Mouse (Mus musculus): ENCODE results near the gene Slc11a2. TPM values are rescaled to one million over a fixed set of nuclear protein-coding genes. Genes with fewer than 3 reads are reported as not detected.
"Not testable (repeated sequence)": the region's sequence is repeated elsewhere in the genome, so short reads cannot be mapped to it uniquely, and the experiment has no call there.

Gene Slc11a2
- polyA plus RNA-seq, 1 experiment: 50.6 TPM

DNA sequence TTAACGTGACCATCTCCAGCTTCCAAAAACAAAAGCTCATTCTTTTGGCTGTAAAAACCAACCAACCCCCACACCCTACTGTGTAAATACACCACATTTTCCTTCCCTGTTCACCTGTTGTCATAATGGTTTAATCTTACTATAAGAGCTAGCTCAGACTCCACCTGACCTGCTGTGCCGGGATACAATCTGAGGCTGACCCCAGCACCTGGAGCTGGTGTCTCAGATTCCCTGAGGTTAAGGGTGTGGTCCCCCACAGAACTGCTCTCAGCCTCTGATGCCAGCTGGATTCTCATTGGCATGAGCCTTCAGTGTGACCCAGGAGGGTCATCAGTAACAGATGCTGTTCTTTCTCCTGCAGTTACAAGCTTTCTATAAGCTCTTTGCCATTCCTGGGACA is 44.8 kb downstream of the Slc11a2 start:
- H3K4me3 ChIP-seq (replicated peaks; ENCODE audit: insufficient read depth, low read depth, low read length): no peak overlapping the region
- H3K4me1 ChIP-seq (ENCODE audit: control insufficient read depth, insufficient read depth, low read length): no peaks in the 10 kb centered on the region; the same call in 1 of the 2 replicates
- H3K27ac ChIP-seq (ENCODE audit: insufficient read depth, low read length): no peak overlapping the region
- 44% methylated on average over 2 of the region's 2 CpGs for WGBS
- DNase-seq: no peak
- H3K27me3 ChIP-seq (ENCODE audit: control insufficient read depth, insufficient read depth, low read length): no peaks in the 10 kb centered on the region
- TF ChIP-seq POLR2A (IDR thresholded peaks at IDR 0.05; ENCODE audit: borderline replicate concordance, insufficient read depth, low read length): no peak
- no peak for TF ChIP-seq CTCF (IDR thresholded peaks at IDR 0.05; ENCODE audit: borderline replicate concordance, insufficient read depth, low read depth, low read length)

DNA sequence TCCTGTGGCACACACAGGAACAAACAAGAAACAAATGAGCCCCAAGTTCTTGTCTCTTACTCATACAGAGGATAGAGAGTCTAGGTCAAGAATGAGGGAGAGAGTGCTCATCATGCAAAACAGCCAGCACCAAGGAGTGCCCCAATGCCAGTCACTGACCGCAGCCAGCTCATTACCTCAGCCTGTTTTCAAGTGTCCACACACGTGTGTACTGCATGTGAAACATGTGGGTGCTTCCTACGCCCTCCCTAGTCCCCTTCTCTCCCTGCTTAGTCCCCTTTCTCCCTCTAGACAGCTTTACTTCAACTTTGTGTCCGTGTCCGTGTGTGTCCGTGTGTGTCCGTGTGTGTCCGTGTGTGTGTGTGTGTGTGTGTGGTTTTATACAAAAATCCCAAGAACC is 45.2 kb downstream of the Slc11a2 start:
- TF ChIP-seq POLR2A (IDR thresholded peaks at IDR 0.05; ENCODE audit: borderline replicate concordance, insufficient read depth, low read length): no peak
- no peak for TF ChIP-seq CTCF (IDR thresholded peaks at IDR 0.05; ENCODE audit: borderline replicate concordance, insufficient read depth, low read depth, low read length)
- H3K4me1 ChIP-seq (ENCODE audit: control insufficient read depth, insufficient read depth, low read length): no peaks in the 10 kb centered on the region; the same call in 1 of the 2 replicates

DNA sequence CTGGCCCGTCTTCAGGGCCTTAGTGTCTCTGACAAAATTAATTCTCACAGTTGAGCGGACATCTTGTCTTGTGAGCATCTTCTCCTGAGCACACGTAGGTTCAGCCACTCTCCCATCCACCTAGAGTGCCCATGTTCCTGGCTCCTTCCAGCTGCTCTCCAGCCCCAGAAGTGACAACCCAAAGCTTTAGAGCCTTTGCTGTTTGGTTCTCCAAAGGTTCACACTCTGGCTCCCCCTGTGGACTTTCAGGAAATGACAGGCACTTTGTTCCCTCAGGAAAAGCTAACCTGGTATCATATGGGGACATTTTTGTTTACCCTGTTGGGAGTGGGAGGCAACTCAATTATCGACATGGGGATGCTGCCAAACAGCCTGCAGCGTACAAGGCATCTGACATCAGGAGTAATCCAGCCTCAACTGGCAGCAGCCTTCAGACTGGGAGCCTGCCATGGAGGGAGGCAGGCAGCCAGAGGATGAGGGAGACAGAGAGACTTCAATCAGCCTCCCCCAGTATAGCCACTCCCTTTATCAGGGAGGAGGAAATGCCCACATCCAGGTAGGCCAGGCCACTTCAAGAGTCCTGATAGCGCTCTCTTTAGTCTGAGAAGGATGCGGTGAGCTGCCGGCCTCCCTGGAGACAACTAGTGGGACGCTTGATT is 46.9 kb downstream of the Slc11a2 start:
- not testable (repeated sequence) for DNase-seq; H3K4me1 ChIP-seq (ENCODE audit: control insufficient read depth, insufficient read depth, low read length); H3K27ac ChIP-seq (ENCODE audit: insufficient read depth, low read length); H3K4me3 ChIP-seq (replicated peaks; ENCODE audit: insufficient read depth, low read depth, low read length); H3K27me3 ChIP-seq (ENCODE audit: control insufficient read depth, insufficient read depth, low read length)
- WGBS: 25% methylated on average over 4 of the region's 9 CpGs

More for the DNA sequence above, 45.2 kb downstream of the Slc11a2 start:
- 88% methylated on average over 8 of the region's 8 CpGs for WGBS
- H3K27ac ChIP-seq (ENCODE audit: insufficient read depth, low read length): no peak overlapping the region
- no peak for DNase-seq
- H3K4me3 ChIP-seq (replicated peaks; ENCODE audit: insufficient read depth, low read depth, low read length): no peak overlapping the region
- no peaks in the 10 kb centered on the region for H3K27me3 ChIP-seq (ENCODE audit: control insufficient read depth, insufficient read depth, low read length)

DNA sequence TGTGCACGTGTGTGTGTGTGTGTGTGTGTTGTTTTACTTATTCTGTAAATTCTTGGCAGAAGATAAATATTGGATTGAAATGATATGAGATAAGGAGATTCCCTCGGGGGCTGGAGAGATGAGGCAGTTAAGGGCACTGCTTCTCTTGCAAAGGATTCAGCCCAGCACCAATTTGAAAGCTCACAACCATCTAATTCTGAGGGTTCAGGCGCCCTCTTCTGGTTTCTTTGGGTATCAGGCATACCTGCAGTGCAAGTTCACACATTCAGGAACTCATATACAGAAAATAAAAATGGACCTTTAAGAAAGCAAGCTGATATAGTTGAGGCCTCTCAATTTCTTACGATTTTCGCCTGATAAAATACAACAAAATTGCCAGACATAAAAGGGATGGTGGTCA is 49.8 kb downstream of the Slc11a2 start:
- H3K4me1 ChIP-seq (ENCODE audit: control insufficient read depth, insufficient read depth, low read length): no peaks in the 10 kb centered on the region; the same call in 1 of the 2 replicates
- no peaks in the 10 kb centered on the region for H3K27me3 ChIP-seq (ENCODE audit: control insufficient read depth, insufficient read depth, low read length)
- no peak overlapping the region for H3K27ac ChIP-seq (ENCODE audit: insufficient read depth, low read length)
- peak; percentile 54 to 59 for DNase-seq
- WGBS: 40% methylated on average over 5 of the region's 5 CpGs
- no peak for TF ChIP-seq POLR2A (IDR thresholded peaks at IDR 0.05; ENCODE audit: borderline replicate concordance, insufficient read depth, low read length)
- TF ChIP-seq CTCF (IDR thresholded peaks at IDR 0.05; ENCODE audit: borderline replicate concordance, insufficient read depth, low read depth, low read length): peak; percentile 41
- H3K4me3 ChIP-seq (replicated peaks; ENCODE audit: insufficient read depth, low read depth, low read length): no peak overlapping the region

DNA sequence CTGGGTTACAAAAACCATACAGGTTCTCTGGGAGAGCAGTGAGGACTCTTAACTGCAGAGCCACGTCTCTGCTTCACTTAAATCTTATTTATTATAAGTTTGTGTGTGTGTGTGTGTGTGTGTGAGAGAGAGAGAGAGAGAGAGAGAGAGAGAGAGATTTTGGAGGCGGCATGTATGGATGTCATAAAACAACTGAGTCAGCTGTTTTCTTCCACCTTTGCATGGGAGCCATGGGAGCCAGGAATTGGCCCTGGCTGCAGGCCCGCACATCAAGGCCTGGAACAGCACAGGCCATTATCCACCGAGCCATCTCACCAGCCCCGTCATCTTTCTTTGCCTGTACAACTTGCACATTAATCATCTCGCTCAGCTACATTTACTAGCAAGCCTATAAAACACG is 57.8 kb downstream of the Slc11a2 start:
- Histone ChIP-seq H3K4me3 (replicated peaks; ENCODE audit: insufficient read depth, low read depth, low read length) (no peak overlapping the region), H3K27ac (ENCODE audit: insufficient read depth, low read length) (no peak overlapping the region), H3K27me3 (ENCODE audit: control insufficient read depth, insufficient read depth, low read length) (no peaks in the 10 kb centered on the region), H3K4me1 (ENCODE audit: control insufficient read depth, insufficient read depth, low read length) (no peaks in the 10 kb centered on the region)
- DNase-seq: no peak
- WGBS: 81% methylated on average over 7 of the region's 7 CpGs
- TF ChIP-seq CTCF (IDR thresholded peaks at IDR 0.05; ENCODE audit: borderline replicate concordance, insufficient read depth, low read depth, low read length) (no peak), POLR2A (IDR thresholded peaks at IDR 0.05; ENCODE audit: borderline replicate concordance, insufficient read depth, low read length) (no peak)

DNA sequence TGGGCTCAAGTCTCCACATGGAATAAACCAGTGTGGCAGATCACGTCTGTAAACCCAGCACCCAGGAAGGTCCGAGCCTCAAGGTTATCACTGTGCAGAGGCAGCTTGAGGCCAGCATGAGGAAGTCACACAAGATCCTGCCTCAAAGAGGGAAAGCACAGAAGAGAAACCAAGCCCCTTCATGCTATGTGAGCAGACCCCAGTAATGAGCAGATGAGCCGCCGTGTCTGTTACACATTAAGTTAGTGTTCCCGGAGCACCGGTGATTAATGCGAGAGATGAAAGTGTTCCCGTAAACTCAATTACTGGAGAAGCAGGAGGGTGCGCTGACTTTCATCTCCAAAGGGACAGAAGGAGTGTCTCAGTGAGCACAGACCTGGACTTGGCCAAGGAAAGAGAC is 58.9 kb downstream of the Slc11a2 start:
- 69% methylated on average over 9 of the region's 9 CpGs for WGBS
- not testable (repeated sequence) for H3K4me3 ChIP-seq (replicated peaks; ENCODE audit: insufficient read depth, low read depth, low read length); H3K27ac ChIP-seq (ENCODE audit: insufficient read depth, low read length); DNase-seq; H3K27me3 ChIP-seq (ENCODE audit: control insufficient read depth, insufficient read depth, low read length); H3K4me1 ChIP-seq (ENCODE audit: control insufficient read depth, insufficient read depth, low read length)

DNA sequence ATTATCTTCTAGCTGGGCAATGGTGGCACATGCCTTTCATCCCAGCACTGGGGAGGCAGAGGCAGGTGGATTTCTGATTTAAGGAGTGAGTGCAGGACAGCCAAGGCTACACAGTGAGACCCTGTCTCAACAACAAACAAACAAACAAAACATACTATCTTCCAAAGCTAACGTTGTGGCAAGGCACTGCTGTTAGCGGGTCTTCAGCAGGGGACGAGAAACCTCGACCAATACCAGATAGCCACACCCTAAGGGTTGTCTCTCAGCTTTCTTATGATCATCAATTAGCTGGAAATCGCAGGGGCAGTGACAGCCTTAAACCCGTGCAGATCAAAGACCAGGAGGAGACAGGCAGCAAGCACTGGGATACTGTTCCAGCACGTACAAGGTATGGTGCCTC is 60.6 kb downstream of the Slc11a2 start, which contains the start of gene Higd1c:
TSS of gene Higd1c (plus strand) at position 301 of the 400 bp plus-strand sequence.
- no peak for TF ChIP-seq POLR2A (IDR thresholded peaks at IDR 0.05; ENCODE audit: borderline replicate concordance, insufficient read depth, low read length)
- TF ChIP-seq CTCF (IDR thresholded peaks at IDR 0.05; ENCODE audit: borderline replicate concordance, insufficient read depth, low read depth, low read length): no peak
- DNase-seq: no peak
- Histone ChIP-seq H3K27ac (ENCODE audit: insufficient read depth, low read length) (no peak within 1 kb of the TSS), H3K27me3 (ENCODE audit: control insufficient read depth, insufficient read depth, low read length) (no peaks in the 10 kb centered on the region), H3K4me1 (ENCODE audit: control insufficient read depth, insufficient read depth, low read length) (no peaks in the 10 kb centered on the region), H3K4me3 (replicated peaks; ENCODE audit: insufficient read depth, low read depth, low read length) (no peak within 1 kb of the TSS)
- WGBS: 83% methylated on average over 7 of the region's 7 CpGs

DNA sequence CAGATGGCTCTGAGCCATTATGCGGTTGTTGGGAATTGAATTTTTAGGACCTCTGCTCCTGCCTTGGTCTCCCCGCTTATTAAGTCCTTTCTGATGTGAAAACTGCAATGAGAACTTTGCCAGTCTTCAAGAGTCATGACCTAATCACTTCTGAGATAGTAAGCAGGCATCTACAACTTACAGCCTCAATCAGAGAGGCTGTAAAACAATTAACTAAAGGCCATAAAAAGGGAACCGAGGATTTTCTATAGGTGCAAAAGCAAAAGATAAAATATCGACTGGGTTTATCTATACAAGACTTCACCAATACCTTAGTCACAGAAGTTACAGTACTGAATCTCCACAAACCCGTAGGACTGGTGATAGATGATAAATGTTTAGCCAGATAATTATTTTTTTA is 69.0 kb downstream of the Slc11a2 start:
- no peak for TF ChIP-seq POLR2A (IDR thresholded peaks at IDR 0.05; ENCODE audit: borderline replicate concordance, insufficient read depth, low read length)
- no peak for TF ChIP-seq CTCF (IDR thresholded peaks at IDR 0.05; ENCODE audit: borderline replicate concordance, insufficient read depth, low read depth, low read length)
- Histone ChIP-seq H3K27ac (ENCODE audit: insufficient read depth, low read length) (no peak overlapping the region), H3K27me3 (ENCODE audit: control insufficient read depth, insufficient read depth, low read length) (no peaks in the 10 kb centered on the region), H3K4me1 (ENCODE audit: control insufficient read depth, insufficient read depth, low read length) (no peaks in the 10 kb centered on the region), H3K4me3 (replicated peaks; ENCODE audit: insufficient read depth, low read depth, low read length) (no peak overlapping the region)
- no peak for DNase-seq
- WGBS: 89% methylated on average over 5 of the region's 5 CpGs

DNA sequence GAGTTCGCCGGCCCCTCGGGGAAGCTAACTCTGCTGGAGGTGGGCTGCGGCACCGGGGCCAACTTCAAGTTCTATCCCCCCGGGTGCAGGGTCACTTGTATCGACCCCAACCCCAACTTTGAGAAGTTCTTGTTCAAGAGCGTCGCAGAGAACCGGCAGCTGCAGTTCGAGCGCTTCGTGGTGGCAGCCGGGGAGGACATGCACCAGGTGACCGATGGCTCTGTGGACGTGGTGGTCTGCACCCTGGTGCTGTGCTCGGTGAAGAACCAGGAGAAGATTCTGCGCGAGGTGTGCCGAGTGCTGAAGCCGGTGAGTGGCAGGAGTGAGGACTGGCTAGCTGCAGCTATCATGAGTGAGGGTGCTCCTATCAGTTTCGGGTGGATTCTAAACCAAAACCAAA is 71.5 kb downstream of the Slc11a2 start:
- H3K4me3 ChIP-seq (replicated peaks; ENCODE audit: insufficient read depth, low read depth, low read length); H3K27me3 ChIP-seq (ENCODE audit: control insufficient read depth, insufficient read depth, low read length); DNase-seq; H3K4me1 ChIP-seq (ENCODE audit: control insufficient read depth, insufficient read depth, low read length); H3K27ac ChIP-seq (ENCODE audit: insufficient read depth, low read length): not testable (repeated sequence)
- 88% methylated on average over 13 of the region's 22 CpGs for WGBS
